Mouse (Mus musculus) layer of hippocampus, postnatal 36 days (tissue): ENCODE results near the gene Vgll4. TPM values are rescaled to one million over a fixed set of nuclear protein-coding genes. Genes with fewer than 3 reads are reported as not detected.

ENCODE experiments used
- DNase-seq, 2 experiments: peaks; one replicate each; pipeline ENCODE4 v3.0.0; 2022
- total RNA-seq, 2 experiments: library from RNA; stranded (reverse); gene quantifications; 2 replicates each; pipeline ENCODE4 v1.2.3; 2021

The Vgll4 gene
- total RNA-seq, 2 experiments from 2014 or later = 43.2 to 48.8 TPM

DNA sequence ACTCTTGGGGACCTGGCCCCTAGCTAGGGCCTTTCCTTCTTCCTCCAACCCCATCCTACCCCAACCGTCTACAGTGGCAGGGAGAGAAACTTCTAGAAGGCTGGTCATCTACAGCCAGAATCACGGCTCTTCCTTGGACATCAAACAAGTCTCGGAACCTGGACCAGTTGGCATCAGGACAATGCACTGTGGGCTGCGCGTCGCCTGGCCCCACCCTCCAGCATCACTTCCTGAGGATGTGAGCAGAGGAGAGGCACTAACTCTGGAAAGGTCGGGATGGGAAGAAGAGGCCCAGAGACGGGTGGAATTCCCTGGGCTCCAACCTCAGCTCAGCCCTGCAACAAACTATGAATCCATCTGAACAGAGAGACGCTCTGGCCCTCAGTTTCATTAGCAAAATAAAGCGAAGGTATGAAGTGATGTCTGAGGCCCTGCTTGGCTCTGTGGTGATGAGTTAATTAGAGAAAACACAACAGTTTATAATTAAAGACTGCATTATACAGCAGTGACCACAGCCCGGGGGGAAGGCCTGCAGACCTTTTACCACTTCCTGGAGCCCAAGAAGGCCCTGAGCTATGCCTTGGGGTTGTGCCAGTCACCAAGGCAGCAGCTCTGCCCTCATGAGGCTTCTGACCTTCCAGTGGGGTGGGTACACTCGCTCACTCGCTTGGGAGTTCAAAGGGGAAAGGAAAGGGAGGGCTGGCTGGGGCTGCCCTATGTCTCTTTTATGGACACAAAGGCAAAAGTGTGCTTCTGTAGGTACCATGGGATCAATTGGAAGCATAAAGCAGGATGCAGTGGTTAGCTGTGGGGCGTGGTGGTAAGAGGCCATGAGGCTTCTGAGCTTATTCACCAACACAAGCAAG, 51.8 kb downstream of the Vgll4 start:
- no peak for DNase-seq

DNA sequence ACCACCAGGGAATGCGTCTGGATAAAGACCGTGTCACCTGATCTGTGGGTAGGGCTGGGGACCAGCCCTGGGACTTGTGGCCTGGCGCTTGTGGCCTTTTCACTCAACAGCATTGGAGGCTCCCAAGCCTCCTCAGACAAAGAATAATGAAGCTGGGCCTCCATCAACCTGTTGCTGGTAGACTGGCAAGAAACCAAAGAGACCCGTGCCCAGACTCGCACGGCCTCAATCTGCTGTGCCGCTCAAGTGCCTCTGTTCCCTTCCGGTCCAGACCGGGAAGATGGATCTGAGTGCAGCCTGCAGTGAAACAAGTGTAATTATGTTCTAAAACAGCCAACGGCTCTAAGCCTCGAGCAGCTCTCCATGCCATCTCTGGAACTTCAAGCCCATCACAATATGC, 52.7 kb downstream of the Vgll4 start:
- DNase-seq = no peak

DNA sequence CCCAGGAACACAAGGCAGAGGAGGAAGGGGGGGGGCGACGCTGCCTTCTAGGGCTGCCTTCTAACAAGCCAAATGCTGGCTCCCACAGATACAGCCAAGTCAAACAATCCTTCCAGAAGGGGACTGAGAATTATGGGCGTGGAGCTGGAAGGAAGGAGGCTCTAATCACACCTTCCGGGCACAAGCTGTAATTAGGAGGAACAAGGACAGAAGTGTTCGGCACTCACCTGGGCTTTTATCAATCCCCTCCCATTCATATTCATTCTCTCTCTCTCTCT, 53.1 kb downstream of the Vgll4 start:
- no peak for DNase-seq

DNA sequence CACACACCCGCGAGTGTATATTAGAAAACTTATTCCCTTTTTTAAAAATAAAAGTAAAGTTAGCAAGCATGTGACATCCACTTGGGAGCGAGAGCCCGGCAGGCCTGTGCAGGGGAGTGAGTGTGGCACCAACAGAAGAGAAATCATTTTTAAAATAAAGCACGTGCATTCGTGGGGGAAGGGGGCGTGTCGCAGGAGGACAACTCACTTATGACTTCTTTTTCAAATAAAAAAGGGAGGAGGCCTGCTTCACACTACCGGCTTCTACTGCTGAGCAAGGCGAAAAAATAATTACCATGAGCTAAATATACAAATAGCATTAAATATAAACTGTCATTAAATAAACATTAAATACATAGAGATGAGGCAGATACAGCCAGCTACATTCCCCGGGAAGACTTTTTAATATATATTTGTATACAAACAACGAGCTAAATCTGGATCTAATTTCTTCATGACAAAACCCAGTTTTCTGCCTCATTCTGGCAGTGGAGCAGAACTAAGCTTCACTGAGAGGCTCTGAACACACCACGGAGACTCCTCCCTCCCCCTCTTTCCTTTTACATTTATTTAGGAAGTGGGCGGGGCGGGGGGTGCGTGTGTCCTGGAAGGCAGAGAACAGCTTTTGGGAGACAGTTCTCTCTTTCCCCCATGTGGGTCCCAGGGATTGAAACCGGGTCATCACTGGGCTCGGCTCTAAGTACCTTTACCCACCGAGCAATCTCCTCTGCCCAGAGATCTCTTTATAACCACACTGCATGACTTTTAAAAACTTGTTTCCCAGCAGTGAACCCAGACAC, 53.7 kb downstream of the Vgll4 start:
- DNase-seq = no peak

DNA sequence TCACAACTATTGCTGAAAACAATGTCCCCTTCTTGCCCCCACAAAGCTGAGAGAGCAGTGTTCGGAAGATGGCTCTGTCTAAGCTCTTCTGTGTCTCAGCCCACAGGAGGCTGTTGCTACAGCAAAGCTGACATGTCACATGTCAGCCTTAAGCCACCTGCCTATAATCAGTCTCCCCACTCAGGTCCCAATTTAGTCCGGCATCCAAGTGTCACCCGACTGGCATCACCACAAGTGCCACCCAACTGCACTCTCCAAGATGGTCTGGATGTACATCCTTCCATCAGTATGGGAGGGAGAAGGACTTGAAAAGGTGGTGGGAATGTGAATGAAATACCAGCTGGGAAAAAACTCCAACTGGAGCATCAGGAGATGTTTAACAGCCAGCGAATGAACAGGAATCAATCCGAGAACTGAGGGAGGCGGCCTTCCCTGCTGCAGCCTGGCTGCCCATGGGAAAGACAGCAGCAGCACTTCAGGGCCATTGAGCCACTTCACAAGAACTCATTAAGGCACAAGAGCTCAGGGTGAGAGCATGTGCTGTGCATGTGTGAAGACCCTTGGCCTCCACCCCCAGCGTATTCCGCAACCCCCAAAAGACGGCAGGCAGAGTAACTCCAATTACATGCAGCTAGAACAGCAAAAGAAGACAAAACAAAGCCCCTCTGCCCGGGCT, 55.6 kb downstream of the Vgll4 start:
- DNase-seq = no peak

DNA sequence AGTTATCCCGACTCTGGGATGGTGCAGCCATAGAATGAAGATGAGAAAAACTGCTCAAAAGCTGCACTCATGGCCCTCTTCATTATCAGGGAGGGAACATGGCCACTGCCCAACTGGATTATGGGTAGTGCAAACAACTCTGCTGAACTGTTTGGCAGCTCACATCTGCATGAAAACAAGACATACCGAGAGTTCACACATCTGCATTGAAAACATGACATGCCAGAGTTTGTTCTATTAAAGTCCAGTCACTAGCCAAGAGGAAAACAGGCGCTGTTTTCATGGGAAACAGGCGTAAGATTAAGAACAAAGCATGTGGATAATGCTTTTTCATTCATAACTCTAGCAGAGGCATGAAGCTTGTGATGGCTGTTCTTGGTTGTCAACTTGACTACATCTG, 56.7 kb downstream of the Vgll4 start:
- no peak for DNase-seq

DNA sequence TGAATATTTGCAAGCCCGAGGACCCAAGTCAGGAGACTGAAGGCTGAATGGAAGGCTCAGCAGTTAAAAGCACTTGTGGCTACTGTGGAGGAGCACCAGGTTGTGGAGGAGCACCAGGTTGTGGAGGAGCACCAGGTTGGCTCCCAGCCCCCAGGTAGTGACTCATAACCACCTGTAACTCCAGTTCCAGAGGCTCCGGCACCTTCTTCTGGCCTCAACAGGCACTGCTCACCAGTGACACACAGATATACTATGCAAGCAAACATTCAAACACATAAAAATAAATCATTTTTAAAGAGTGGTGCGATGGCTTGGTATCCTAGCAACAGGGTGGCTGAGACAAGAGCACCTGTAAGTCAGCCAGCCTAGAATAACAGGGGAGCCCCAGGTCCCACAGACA, 58.3 kb downstream of the Vgll4 start:
- DNase-seq = no peak

DNA sequence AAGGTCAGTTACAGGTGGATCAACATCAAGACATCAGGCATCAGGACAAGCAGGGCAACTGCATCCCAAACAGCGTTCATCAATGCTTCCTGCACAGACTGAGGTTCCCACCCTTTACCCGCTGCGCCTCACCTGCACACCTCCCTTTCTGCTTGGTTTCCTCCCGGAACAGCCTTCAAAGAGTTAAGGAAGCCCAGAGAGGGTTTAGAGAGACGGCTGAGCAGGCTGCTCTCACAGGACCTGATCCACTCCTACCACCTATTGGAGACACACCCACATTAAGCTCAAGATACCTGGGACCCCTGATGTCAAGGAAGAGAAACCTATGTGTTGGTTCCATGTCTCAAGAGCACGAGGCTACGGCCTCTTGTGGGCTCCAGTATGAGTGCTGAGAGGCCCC, 60.0 kb downstream of the Vgll4 start:
- no peak for DNase-seq

DNA sequence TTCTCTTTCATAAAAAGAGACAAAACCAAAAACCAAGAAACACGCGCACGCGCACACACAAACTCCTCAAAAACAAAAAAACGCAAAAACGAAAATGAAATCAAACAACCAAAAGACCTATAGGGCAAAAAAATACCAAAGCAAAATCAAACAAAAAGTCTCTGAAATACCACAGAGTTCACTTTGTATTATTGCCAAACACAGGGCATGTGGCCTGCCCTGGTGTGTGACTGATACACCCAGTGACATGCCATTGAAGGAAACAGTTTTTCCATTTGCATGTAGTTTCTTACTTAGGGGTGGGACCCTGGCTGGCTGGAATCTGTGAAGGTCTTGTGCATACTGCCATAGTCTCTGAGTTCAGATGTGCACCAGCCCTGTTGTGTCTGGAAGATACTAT, 62.3 kb downstream of the Vgll4 start:
- no peak for DNase-seq

DNA sequence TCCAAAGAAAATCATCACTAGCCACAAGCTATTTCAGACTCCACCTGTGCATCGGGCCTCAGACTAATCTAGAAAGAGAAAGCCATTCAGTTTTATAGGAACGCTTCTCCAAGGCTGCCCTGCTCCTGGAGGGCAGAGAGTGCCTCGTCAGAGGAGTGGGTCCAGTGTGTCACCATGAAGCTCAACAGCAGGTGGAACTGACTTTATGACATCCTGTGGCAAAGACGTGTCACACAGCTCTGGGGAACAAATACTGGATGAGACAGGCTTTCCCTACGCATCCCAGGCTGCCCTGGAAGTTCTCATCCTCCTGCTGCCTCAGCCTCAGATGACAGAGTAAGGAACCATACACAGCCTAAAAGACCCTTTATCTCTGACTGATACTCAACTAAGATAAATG, 63.6 kb downstream of the Vgll4 start:
- no peak for DNase-seq

DNA sequence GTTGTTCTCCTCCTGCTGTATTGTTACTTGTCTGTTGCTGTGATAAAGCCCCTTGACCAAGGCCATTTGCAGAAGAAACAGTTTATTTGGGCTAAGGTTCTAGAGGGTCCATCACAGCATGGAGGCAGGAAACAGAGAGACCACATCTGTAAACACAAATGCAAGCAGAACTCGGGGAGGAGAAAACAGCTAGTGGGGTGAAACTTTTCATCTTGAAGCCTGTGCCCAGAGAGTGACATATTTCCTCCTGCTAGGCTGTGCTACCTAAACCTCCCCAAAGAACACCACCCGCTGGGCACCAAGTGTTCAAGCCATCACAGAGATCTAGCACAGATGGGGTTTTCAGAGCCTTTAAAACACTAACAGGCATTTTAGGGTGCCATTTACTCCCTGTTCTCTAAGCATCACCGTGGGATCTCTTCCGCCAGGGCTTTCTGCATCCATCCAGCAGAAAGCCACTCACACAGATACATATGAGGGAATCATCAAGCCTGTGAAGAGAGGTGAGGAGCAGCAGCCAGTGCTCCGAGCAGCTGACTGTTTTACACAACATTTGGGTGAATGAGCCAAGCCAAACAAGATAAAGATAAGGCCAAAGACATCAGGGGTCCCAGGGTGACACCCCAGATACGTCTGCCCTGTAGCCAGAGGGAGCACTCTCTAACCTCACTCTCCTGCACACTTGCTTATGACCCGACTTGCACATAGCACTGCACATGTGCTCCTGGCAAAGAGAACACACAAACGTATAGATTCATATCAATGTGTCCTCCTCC, 64.4 kb downstream of the Vgll4 start:
- DNase-seq = no peak

DNA sequence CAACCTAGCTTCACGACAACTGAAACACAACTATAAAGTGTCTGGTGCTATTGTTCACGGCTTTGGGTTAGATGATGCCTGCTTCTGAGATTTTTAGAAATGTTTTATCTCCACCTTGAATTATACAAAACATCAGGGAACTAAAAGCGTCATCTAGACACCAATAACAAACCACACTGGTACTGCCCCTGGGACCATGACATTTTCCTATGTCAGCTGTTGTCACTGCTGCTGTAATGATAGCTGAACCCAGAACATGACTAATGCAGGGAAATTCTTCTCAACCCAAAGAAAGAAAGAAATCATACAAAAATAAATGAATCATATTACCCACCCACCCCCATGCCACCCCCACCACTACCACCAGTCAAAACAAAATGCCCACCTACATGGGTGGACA, 65.0 kb downstream of the Vgll4 start:
- DNase-seq = no peak

DNA sequence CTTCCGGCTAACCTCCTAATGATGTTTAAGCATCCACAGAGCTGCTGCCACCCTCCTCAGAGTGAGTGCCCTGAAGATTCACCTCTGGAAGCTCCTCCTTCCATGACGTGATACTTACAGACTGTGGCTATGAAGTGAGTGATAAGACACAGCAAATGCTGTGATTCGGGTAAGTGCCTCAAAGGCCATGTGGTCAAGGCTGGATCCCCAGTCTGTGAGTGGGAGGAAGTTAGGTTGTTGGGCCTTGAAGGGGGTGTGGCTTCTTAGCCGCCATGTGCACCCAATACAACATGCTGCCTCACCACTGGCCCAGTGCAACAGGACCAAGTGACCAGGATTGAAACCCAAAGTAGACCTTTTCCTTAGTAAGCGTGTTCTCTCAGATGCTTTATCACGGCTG, 65.6 kb downstream of the Vgll4 start:
- DNase-seq = no peak

DNA sequence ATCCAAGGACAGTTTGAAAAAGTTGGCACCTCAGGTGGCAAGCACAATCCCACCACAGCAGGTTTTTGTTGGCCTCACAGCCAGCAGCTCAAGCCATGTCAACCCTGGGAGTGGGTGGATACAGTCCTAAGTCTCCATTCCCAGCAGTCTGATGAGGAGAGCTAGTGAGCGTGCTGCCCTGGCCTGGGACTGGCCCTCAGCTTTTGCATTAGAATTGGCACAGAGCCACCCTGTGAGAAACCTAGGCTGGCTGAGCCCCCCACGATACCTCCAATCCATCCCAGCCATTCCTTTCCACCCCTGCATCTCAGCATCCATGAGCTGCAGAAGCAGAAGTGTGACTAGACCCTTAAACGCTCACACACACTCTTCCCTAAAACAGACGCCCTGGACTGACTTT, 67.9 kb downstream of the Vgll4 start:
- no peak for DNase-seq

DNA sequence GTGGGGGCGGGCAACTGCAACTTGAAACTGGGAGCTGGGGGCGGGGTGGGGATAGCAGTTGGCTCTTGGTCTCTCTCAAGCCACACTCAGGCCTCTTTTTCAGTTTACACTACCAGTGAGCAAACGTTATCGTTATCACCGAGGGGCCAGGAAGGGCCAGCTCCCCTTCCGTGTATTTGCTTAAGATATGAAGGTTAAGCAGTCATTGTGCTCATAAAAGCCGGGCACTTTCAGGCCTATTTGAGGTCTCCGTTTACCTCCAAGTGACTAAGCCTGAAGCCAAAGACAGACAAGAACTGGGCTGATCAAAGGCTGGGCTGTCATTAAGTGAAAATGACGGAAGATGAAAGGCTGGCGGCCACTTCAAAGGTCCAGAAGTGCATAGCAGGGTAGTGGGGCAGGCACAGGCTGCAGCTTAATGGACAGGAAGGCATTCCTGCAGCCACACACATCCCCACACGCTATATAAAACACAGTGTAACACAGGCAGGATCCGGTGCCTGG, 68.4 kb downstream of the Vgll4 start:
- DNase-seq = no peak

DNA sequence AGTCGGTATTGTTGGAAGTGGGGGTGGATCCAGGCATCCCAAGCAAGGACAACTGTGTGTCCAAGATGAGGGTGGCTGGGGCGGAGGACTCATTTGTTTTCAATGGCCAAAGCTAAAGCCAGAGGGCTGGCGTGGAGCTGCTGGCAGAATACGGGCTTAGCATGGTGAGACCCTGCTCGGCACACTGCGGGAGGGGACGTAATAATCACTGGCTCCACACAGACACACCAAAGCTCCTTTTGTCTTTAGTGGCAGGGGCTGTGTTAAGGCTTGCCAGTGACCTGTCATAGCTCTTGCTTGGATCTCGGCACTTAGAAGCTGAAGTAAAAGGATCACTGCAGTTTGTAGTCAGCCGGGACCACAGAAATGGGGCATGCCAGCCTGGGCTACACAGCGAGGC, 69.6 kb downstream of the Vgll4 start:
- DNase-seq = no peak

DNA sequence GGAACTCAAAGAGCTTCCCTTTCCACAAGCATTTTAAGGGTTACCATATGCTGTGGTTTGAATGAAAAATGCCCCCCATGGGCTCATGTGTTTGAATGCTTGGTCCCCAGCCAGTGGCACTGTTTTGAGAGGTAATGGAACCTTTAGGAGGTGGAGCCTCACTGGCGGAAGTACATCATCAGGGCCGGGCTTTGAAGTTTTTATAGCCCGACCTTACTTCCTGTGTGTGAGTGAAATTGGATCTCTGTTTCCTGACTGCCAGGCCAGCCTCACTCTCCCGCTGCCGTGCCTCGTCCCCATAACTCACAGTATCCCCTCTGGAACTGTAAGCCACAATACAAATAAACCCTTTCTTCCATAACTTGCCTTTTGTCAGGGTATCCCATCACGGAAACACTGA, 70.1 kb downstream of the Vgll4 start:
- no peak for DNase-seq

DNA sequence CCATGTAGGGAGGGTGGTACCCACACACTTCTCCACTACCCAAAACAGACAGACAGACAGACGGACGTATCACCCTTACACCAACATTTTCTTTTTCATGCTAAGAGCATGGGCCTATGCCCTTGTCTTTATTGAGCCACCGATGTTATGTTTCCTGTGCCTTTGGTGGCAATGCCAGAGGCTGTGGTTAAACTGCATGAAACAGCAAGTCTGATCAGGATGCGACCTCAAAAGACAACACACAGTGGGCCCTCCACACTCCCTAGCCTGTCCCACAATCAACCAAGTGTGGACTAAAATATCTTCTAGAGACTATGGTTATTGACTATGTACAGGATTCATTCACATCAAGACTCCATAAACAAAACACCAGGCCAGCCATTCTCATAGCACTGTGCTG, 70.8 kb downstream of the Vgll4 start:
- DNase-seq = no peak

DNA sequence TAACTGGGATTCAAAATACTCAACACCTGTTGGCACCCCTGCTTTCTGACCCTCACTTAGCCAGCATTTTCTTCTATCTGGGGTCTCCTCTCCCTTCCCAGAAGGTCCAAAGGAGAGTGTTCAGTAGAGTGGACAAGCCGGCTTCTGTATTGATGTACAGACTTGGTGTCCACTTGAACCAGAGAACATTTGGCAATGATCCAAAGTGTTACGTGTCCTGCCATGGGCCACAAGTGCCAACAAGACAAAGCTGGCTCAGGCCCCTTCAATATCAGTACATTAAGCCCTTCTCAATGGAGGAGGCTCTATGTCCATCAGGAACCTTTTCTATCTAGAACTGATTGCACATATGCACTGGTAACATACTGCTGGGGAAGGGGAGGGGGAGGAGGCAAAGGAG, 73.5 kb downstream of the Vgll4 start:
- no peak for DNase-seq

DNA sequence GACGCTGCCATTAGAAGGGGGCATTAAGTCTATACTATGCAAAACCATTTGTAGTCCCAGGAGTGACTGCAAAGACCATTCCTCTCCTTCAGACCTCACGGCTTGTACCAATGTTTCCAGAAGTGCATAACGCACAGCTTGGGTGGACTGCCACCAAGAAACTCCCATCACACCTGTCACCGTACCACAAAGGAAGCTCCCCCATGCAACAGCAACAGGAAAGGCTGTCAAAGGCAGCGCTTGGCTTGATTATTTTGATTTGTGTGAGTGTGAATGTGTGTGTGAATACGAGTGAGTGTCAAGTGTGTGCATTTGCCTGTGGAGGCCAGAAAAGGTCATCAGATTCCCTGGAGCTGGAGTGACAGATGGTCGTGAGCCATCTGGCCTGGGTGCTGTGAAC, 74.6 kb downstream of the Vgll4 start:
- DNase-seq = no peak

DNA sequence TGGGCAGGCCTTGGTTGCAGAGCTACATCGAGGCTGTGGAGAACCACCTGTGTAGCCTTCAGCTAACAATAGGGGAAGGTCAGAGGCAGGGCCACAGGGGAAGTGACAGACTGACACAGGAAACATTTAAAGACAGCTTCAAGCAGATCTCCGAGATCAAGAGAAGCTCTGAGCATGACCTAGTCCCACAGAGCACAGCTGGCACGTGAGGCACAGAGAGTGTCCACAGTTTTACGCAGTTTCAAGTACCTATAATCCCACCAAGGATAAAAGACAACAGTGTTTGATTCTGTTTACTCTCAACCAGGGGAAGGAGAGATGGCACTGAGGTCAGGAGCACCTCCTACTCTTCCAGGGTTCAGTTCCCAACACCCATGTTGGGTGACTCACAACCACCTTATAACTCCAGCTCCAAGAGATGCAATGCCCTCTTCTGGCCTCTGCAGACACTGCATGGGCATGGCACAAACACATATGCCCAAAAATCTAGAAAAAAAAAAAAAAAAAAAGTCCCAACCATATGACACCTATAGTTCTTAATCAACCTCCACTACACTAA, 75.2 kb downstream of the Vgll4 start:
- no peak for DNase-seq
